Mouse (Mus musculus) embryonic fibroblast, embryonic 13.5 days (primary cell): ENCODE results near the gene Bloc1s4. TPM values are rescaled to one million over a fixed set of nuclear protein-coding genes. Genes with fewer than 3 reads are reported as not detected.

Source experiments
- H3K27ac ChIP-seq: 2 replicates; pipeline ENCODE4 v1.5.1; 2012; ENCODE audit warnings: low read length, control low read depth, inconsistent platforms; ENCODE audit not compliant: insufficient read depth
- H3K4me1 ChIP-seq: 2 replicates; pipeline ENCODE4 v1.6.1; 2011; ENCODE audit warnings: low read length; ENCODE audit not compliant: control insufficient read depth, insufficient read depth
- H3K4me3 ChIP-seq: 2 replicates; pipeline ENCODE4 v1.5.1; 2011; ENCODE audit warnings: mild to moderate bottlenecking, control low read depth, low read length; ENCODE audit not compliant: insufficient read depth
- CTCF ChIP-seq: IDR thresholded peaks from 2 replicates; pipeline ENCODE4 v1.5.1; 2011; ENCODE audit warnings: mild to moderate bottlenecking, control low read depth, low read length, moderate library complexity, borderline replicate concordance; ENCODE audit not compliant: insufficient read depth
- POLR2A ChIP-seq: IDR thresholded peaks from 2 replicates; pipeline ENCODE4 v1.6.1; 2011; ENCODE audit warnings: low read depth, mild to moderate bottlenecking, control low read depth, low read length, moderate library complexity
- polyA plus RNA-seq: library from polyadenylated mRNA; stranded (reverse); fragments of >200 nt; gene quantifications from 2 replicates; pipeline ENCODE4 v1.2.4, GENCODE M21; 2011; ENCODE audit warnings: low read depth; ENCODE audit not compliant: missing spikeins, insufficient read length

Gene Bloc1s4
- polyA plus RNA-seq, 1 experiment, result 9.3 TPM

DNA sequence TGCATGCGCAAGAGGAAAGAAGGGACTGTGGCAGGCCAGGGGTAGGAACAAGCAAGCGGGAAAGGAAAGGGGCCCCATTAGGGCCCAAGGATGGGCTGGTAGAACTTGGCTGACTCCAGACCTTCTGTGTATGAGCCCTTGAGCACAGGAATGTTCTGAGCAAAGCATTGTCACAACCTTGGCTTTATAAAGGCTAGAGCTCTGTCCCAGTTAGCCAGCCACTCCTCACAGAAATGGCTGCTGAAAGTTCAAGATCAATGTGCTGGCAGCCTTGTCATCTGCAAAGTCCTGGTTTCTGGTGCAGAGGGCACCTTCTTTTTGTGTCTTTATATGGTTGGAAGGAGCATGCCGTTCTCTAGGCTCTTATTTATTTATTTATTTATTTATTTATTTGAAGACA, 28.8 kb downstream of the Bloc1s4 start:
- peaks cover 21% of the 10 kb centered on the region for H3K4me1 ChIP-seq
- no peak for TF ChIP-seq CTCF
- no peak for TF ChIP-seq POLR2A
- no peak overlapping the region for H3K4me3 ChIP-seq
- H3K27ac ChIP-seq, result no peak overlapping the region

DNA sequence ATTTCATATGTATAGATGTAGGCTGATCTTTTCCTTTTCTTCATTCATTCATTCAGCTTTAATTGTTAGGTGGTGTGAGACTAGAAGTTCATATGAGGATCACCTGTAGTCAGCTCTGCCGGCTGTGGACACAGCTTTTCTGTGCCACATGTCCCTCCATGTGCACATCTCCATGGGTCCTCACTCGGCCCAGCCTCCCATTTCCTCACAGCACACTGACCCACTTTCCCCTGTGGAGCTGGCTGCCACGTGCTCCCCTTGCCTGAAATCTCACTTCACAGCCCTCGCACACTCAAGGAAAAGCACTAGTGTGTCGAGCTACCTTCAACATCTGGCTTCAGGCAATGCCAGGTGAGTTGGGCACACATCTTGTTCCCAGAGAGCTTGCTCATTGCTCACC, 29.3 kb downstream of the Bloc1s4 start:
- Histone ChIP-seq H3K4me1 (peaks cover 23% of the 10 kb centered on the region), H3K4me3 (no peak overlapping the region), H3K27ac (no peak overlapping the region)
- TF ChIP-seq CTCF (no peak), POLR2A (no peak)

DNA sequence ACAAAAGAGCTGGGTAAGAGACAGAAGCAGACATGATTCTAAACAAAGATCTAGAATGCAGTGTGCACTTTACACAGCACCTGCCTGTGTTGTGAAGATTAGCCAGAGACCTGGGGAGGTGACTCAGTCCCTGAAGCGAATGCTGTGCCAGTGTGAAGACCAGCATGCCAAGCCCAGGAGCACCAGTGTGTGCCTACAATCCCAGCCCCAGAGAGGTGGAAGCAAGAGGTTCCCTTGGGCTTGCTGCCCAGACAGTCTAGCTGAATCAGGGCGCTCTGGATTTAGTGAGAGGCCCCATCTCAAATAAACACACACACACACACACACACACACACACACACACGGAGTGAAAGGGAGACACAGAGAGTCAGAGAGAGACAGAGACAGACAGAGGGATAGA, 30.6 kb downstream of the Bloc1s4 start:
- peaks cover 26% of the 10 kb centered on the region for H3K4me1 ChIP-seq
- TF ChIP-seq CTCF, result no peak
- no peak for TF ChIP-seq POLR2A
- no peak overlapping the region for H3K4me3 ChIP-seq
- no peak overlapping the region for H3K27ac ChIP-seq

DNA sequence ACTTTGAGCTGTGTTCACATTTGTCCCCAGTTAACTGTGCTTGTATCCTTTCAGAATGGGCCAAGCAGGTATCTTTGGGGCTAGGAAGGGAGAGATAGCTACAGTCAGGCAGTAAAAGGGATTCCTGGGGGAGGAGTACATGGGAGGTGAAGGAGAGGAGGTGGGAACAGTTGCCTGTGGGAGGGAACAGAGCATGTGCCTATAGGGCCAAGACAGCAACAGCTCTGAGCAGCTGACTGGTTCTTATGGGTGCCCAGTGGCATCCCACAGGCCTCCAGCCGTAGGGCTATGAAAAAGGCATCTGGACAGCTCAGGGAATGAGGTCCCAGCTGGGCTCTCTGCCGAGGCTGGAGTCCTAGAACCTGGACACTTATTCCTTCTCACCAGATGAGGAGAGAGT, 31.6 kb downstream of the Bloc1s4 start:
- TF ChIP-seq CTCF (no peak), POLR2A (no peak)
- Histone ChIP-seq H3K27ac (no peak overlapping the region), H3K4me3 (no peak overlapping the region), H3K4me1 (peaks cover 32% of the 10 kb centered on the region)

DNA sequence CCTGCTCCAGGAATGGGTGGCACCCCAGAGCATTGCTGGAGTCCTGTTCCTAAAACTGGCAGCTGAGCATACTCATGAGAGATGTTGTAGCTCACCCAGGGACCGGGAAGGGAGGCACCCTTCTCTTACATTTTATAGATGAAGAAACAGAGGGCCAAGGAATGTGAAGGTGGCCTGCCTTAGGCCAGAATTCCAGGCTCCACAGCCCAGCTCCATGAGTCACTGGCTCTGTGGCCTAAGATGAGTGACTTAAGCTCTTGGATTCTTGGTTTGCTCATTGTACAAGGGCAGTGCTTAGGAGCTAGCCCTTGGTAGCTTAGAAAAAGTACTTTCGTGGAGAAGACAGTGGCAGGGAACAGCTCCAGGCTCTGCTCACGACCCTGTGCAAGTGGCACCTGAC, 33.6 kb downstream of the Bloc1s4 start:
- no peak for TF ChIP-seq POLR2A
- no peak for TF ChIP-seq CTCF

DNA sequence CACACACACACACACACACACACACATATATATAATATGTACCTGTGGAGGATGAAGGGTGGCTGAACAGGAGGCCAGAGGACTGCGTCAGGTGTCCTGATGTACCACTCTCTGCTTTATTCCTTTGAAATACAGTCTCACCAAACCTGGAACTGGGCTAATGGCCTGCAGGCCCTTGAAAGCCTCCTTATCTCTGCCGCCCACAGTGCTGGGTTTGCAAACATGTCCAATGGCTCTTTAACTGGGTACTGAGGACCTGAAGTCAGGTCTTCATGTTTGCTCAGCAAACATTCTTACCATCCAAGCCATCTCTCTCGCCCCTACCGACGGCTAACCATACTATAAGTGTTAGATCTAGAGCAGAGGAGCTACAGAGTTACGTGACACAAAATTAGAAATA, 34.8 kb downstream of the Bloc1s4 start:
- no peak for TF ChIP-seq POLR2A
- no peak for TF ChIP-seq CTCF
- Histone ChIP-seq H3K27ac (peak overlapping the region; percentile 72), H3K4me3 (no peak overlapping the region), H3K4me1 (peaks cover 29% of the 10 kb centered on the region)

More for the DNA sequence above, 33.6 kb downstream of the Bloc1s4 start:
- peak overlapping the region; percentile 83 for H3K27ac ChIP-seq
- H3K4me1 ChIP-seq, result peaks cover 29% of the 10 kb centered on the region
- H3K4me3 ChIP-seq, result no peak overlapping the region

DNA sequence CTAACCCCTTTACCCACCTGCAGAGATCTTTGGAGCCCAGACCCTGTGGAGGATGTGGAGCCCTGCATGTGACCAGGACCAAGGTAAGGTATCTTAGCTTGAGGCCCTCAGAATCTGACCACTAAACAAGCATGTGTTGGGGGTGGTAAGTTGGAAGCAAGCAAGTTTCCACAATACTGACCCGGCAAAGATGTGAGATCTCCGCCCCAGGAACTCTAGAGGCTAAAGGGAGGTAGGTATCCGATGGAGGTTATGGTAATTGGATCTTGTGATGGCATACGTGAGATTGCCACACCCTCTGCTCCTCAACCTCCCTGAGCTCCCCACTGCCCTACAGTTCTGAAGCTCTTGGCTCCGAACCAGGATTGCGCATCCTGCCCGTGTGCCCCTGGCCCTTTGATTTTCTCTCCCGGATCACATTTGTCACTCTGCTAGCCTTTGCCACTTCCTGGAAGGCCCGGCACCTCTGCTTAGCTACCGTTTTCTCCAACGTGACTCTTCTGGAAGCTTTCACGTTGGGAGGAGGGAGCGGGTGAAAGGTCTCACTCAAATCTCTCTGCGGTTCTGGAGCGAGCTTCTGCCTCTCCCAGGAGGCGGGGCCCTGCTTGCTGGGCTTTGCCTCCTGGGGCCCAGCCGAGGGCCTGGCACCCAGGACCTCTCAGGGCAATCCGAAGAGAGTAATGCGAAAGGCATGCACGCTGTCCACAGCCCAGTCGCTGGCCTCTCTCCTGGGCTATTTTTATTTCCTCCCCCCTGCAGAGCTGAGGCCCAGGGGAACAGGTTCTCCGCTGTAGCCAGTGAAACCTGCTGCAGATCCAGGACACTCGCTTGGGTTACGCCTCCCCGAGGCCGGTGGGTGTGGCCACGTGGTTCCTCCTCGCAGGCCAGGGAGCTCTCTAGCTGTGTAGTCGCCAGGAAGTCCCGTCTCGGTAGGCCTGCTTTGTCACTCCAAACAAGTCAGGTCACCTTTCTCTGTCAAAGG, 35.6 kb downstream of the Bloc1s4 start:
- Histone ChIP-seq H3K27ac (peak overlapping the region; percentile 75), H3K4me3 (no peak overlapping the region), H3K4me1 (peaks cover 29% of the 10 kb centered on the region)
- TF ChIP-seq CTCF (no peak), POLR2A (peak; percentile 58)

DNA sequence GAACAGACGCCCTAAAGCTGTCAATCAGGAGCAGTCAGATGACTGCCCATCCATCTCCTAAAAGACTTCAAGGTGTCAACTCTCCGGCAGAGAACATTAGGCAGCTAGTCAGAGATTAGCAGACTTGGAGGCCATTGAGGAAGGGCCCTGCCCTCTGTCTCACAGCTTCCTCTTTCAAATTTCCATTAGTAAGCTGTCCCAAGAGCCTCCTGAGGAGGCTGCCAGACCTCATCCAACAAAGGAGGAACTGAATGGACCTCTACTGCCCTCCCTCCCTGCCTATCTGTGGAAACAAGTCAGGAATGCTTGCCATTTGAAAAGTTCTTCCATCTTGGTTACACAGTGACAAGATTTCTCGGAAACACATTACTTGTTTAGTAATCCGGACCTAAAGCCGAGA, 36.6 kb downstream of the Bloc1s4 start:
- TF ChIP-seq CTCF, result no peak
- TF ChIP-seq POLR2A, result no peak
- Histone ChIP-seq H3K4me3 (no peak overlapping the region), H3K4me1 (peaks cover 29% of the 10 kb centered on the region), H3K27ac (no peak overlapping the region)

DNA sequence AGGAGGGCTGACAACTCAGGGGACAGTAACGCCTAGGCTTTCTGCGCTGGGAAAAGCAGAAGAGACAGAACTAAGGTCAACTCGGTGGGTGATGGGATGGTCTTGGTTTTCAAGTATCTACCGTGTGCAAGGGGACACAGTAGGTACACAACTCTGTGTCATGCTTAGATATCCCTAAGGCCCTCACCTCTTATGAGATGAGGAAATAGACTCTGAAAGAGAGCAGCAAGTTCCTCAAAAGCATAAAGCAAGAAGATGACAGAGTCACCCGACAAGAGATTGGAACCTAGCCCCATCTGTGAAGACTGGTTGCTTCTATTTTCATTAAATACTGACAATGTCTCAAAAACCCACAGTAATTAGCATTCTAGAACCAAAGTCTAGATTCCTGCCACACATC, 42.7 kb downstream of the Bloc1s4 start:
- no peak for TF ChIP-seq POLR2A
- no peak for TF ChIP-seq CTCF
- H3K27ac ChIP-seq, result no peak overlapping the region
- H3K4me3 ChIP-seq, result no peak overlapping the region
- H3K4me1 ChIP-seq, result peaks cover 7% of the 10 kb centered on the region; the same call in 1 of the 2 replicates

DNA sequence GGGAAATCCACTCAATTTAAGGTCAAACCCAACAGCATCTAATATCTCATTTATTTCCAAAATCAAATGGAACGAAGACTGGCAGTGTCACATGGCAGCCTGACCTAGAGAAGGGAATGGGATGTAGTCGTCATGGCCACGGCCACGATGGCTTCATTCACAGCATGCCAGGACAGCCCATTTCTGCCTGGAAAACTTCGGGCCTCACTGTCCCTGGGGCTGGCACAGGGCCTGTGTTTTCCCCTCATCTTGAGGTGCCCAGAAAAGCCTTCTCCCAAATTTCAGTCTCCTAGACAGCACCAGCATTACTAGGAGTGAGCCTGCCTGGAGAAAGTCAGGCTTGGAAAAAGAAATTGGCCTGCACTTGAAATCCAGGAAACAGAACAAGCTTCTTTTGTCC, 43.1 kb downstream of the Bloc1s4 start:
- peaks cover 7% of the 10 kb centered on the region; the same call in 1 of the 2 replicates for H3K4me1 ChIP-seq
- TF ChIP-seq POLR2A (no peak), CTCF (no peak)
- no peak overlapping the region for H3K27ac ChIP-seq
- H3K4me3 ChIP-seq, result no peak overlapping the region

DNA sequence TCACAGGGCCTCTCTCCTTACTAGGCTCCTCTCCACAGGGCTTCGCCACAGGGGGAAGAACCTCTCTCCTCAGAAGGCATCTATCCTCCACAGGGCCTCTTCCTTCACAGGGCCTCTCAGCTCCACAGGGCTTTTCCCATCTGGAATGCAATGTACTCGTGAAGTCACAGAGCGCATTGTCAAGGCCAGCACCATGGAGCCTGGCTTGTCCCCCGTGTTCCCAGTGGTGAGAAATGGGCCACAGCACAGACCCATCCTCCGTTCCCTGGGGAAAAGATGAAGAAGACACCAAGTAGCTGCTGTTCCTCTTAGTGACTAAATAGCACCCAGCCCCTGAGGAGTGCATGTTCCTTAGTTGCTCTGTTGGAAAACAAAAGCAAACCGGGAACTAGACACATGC, 43.8 kb downstream of the Bloc1s4 start:
- TF ChIP-seq POLR2A, result no peak
- no peak for TF ChIP-seq CTCF
- Histone ChIP-seq H3K27ac (no peak overlapping the region), H3K4me1 (peaks cover 7% of the 10 kb centered on the region; the same call in 1 of the 2 replicates), H3K4me3 (no peak overlapping the region)
